Mouse (Mus musculus) intestine, embryonic 16.5 days (tissue): ENCODE measurements around the gene Anxa4. TPM values are rescaled to one million over a fixed set of nuclear protein-coding genes. Genes with fewer than 3 reads are reported as not detected.

ENCODE experiments used
- ATAC-seq: fragments of 200-750 bp; cut with Nextera tagmentation; 2 replicates; pipeline ENCODE4 v1.8.0; 2017; ENCODE audit warnings: moderate TSS enrichment, moderate library complexity
- H3K27ac ChIP-seq: fragments of 300-500 bp; sonication (generic); 2 replicates; pipeline ENCODE4 v1.5.1; 2014; ENCODE audit warnings: mild to moderate bottlenecking, low read length
- H3K27me3 ChIP-seq: fragments of 300-500 bp; sonication (generic); replicated peaks from 2 replicates; pipeline ENCODE4 v1.6.1; 2014; ENCODE audit warnings: low read length, control low read depth, mixed read lengths; ENCODE audit not compliant: control insufficient read depth, insufficient read depth
- H3K36me3 ChIP-seq: fragments of 300-500 bp; sonication (generic); 2 replicates; pipeline ENCODE4 v1.6.1; 2014; ENCODE audit warnings: low read length, control low read depth; ENCODE audit not compliant: control insufficient read depth, insufficient read depth
- H3K4me1 ChIP-seq: fragments of 300-500 bp; sonication (generic); 2 replicates; pipeline ENCODE4 v1.6.1; 2014; ENCODE audit warnings: low read length, control low read depth, mixed read lengths; ENCODE audit not compliant: control insufficient read depth, insufficient read depth
- H3K4me2 ChIP-seq: fragments of 300-500 bp; sonication (generic); 2 replicates; pipeline ENCODE4 v1.6.1; 2014; ENCODE audit warnings: low read depth, low read length, control low read depth
- H3K4me3 ChIP-seq: fragments of 300-500 bp; sonication (generic); 2 replicates; pipeline ENCODE4 v1.5.1; 2014; ENCODE audit warnings: mild to moderate bottlenecking, low read length
- H3K9ac ChIP-seq: fragments of 300-500 bp; sonication (generic); 2 replicates; pipeline ENCODE4 v1.6.1; 2014; ENCODE audit warnings: low read depth, low read length
- H3K9me3 ChIP-seq: fragments of 300-500 bp; sonication (generic); 2 replicates; pipeline ENCODE4 v1.6.1; 2016; ENCODE audit warnings: low read length, control low read depth; ENCODE audit not compliant: control insufficient read depth
- WGBS: fragments of 180-500 bp; shearing (Covaris S2); extraction: QIAGEN DNeasy Blood & Tissue Kit; methylation state at CpG from one replicate; pipeline ENCODE4 v1.1.7; 2014; 5-methylcytosine and 5-hydroxymethylcytosine counted together
- polyA plus RNA-seq: library from polyadenylated mRNA; unstranded; fragments of >200 nt; fragmentation: Nextera tagmentation; extraction: Ambion mirVana; gene quantifications from 2 replicates; pipeline ENCODE4 v1.2.1, GENCODE M21; 2015

The Anxa4 gene
- polyA plus RNA-seq = 538 and 653 TPM in 2 replicates

DNA sequence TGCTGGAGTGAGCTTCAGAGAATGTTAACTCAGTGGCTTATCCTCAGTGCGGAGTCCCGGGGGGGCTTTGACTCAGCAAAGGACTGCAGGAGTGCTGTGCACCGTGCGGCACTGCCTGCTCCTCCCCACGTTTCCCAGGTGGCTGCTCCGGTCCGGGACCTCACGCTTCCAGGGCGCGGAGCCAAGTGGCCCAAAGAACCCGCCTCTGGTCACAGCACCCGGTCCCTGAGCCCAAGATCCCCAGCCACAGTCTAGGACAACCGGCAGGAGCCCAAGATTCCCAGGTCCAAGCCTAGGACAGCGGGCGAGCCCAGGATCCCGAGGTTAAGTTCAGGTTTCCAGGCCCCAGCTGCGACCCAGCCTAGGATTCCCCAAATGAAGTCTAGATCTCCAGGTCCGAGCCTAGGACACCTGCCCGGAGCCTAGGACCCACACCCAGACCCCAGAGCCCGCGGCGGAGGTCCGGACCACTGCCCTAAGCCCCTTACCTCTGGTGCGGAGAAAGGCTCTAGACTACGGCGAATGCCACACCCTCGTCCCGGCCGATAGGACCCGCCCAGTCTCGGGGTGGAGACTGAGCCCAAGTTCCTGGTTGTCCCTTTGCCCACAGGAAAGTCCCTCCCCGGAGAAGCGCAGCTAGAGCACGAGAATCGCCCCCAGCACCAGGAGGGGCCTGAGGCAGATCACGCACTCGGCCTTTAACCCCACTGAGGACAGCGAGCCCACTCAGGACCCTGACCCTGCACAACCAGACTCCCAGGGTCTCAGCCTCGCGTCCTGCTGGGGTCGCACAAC, at the start of gene Anxa4:
Gene Anxa4 (minus strand): TSS at position 564 of the 795 bp plus-strand sequence.
- Histone ChIP-seq H3K27me3 (no peaks in the 10 kb centered on the region), H3K9ac (peak within 1 kb of the TSS; percentile 87), H3K9me3 (no peaks in the 10 kb centered on the region), H3K4me2 (peak within 1 kb of the TSS; percentile 82), H3K27ac (peak within 1 kb of the TSS; percentile 57), H3K36me3 (no peaks in the 10 kb centered on the region), H3K4me1 (0 out of 2 replicates have a peak, but pooled peaks cover 3% of the 10 kb centered on the region), H3K4me3 (peak within 1 kb of the TSS; percentile 75)
- ATAC-seq = peak; percentile 92
- WGBS = under 1% methylated on average over 41 of the region's 41 CpGs

DNA sequence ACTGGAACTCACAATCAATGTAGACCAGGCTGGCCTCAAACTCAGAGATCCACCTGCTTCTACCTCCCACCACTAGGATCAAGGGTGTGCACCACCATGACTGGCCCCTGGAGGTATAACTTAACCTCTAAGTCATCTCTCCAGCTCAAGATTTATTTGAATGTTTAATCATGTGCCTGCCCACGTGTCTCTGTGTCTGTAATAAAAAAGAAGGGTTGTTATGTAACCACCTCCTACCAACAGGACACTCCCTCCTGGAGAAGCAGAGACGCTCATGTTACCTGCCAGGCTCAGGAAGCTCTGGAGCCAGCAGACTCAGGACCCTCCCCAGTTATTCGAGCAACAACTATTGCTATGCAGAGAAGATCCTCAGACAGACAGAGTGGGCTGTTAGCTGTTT, 48.6 kb upstream of the Anxa4 start:
- Histone ChIP-seq H3K4me3 (no peak overlapping the region), H3K9ac (no peak overlapping the region), H3K27ac (no peak overlapping the region), H3K9me3 (no peaks in the 10 kb centered on the region), H3K4me1 (no peaks in the 10 kb centered on the region), H3K27me3 (no peaks in the 10 kb centered on the region), H3K4me2 (no peak overlapping the region), H3K36me3 (no peaks in the 10 kb centered on the region)
- peak; percentile 52 for ATAC-seq
- 40% methylated on average over 3 of the region's 3 CpGs for WGBS

DNA sequence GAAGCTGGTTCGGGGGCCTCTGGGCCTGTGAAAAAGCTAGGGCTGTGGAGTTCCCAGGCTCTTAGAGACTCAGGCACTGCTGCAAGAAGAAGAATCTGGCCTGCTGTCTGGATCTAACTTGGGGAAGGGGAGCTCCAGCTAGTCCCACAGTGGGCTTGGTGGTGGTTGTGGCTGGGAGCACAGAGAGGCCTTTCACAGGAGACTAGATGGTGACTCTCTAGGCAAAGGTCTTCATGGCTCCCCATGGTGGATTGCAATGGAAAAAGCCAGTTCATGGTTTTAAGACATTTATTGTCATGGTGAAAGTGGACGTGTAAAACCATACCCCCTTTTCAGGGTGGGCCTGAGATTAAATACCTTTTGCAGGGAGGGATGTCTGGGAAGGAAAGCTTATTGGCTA, 45.7 kb upstream of the Anxa4 start:
- H3K4me1 ChIP-seq = no peaks in the 10 kb centered on the region
- no peak for ATAC-seq
- H3K4me2 ChIP-seq = no peak overlapping the region
- H3K27ac ChIP-seq = no peak overlapping the region
- H3K36me3 ChIP-seq = no peaks in the 10 kb centered on the region
- H3K4me3 ChIP-seq = no peak overlapping the region
- 71% methylated on average over 2 of the region's 2 CpGs for WGBS
- H3K9ac ChIP-seq = no peak overlapping the region
- no peaks in the 10 kb centered on the region for H3K9me3 ChIP-seq
- no peaks in the 10 kb centered on the region for H3K27me3 ChIP-seq

DNA sequence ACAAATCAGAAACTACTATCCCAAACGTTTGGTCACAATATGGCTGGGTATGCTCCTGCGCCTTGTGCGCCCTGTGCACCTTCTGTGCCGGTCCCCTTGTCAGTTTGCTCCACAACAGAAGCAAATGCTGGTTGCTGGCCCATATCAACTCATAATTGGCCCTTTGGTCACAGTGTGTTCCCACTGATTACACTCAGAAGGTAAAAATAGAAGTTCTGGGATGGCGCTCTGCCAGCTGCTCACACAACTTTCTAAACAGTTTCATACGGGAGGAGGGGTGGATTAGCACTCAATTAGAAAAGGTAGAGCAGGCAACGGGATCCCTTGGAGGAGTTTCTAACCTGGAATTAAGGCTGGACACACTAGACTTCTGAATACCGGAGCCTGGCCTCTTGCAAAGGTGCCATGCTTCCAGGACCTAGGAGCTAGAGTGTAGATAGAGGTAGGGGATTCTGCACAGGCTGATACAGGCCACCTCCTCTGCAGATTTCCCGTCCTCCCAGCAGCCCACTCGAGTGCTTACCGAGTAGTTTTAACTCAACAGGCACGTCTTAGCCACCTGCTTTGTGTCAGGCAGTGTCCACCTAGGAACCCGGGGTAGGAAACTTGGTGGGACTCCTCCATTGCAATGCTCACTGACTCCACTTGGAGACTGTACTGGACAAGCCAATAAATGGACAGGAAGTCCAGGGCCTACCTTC, 39.6 kb upstream of the Anxa4 start:
- H3K4me1 ChIP-seq = peaks cover 10% of the 10 kb centered on the region; the same call in 1 of the 2 replicates
- peak overlapping the region; percentile 68 for H3K27ac ChIP-seq
- H3K9ac ChIP-seq = no peak overlapping the region; the same call in 1 of the 2 replicates
- no peak overlapping the region for H3K4me2 ChIP-seq
- no peaks in the 10 kb centered on the region for H3K36me3 ChIP-seq
- H3K4me3 ChIP-seq = no peak overlapping the region
- ATAC-seq = peak; percentile 48; the same call in 1 of the 2 replicates
- H3K9me3 ChIP-seq = no peaks in the 10 kb centered on the region
- WGBS = 67% methylated on average over 13 of the region's 13 CpGs
- H3K27me3 ChIP-seq = no peaks in the 10 kb centered on the region

DNA sequence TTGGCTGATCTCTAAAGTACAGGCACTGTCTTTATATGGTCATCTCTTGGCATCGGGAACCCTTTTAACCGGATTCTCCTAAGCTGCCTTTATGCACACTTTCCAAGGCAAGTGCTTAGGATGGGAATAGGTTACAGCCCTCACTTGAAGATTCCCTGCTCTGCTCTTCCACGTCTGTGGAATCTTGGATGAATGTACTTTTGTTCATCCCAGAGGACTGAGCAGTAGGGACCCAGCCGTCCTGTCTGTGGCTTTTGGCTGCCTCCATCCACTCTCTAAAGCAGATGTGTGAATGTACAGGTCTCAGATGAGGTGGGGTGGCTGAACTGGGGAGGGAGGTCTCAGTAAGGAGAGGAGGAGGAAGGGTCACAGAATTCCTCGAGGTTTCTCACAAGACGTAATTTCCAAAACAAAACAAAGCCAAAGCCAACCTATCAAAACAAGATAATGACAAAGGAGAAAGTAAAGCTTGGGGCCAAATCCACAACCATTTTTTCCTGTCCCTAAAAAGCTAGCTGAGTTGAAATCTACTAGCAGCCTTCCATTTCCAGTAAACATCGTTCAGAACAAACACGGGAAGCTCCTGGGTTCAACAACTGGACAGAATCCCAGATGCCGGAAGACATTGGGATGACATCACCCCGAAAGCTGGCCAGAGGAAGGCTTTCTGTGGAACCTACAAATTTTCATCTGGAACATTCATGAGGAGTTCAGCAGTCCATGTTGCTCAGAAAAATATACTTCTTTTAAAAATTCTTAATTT, 37.5 kb upstream of the Anxa4 start:
- WGBS = 46% methylated on average over 10 of the region's 10 CpGs

DNA sequence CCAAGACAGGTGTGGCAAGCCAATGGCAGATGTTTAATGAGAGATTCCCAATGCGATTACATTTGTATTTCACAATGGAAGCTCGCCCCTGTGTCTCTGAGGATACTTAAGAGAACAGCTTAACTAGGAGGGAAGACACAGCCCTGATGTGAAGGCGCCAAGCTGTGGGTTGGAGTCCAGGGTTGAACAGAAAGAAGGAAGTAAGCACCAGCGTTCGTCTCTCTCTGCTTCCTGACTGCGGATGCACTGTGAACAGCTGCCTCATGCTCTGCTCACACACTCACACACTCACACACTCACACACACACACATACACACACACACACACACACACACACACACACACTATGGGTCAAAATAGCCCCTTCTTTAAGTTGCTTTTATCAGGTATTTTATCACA, 36.4 kb upstream of the Anxa4 start:
- Histone ChIP-seq H3K36me3 (no peaks in the 10 kb centered on the region), H3K9ac (no peak overlapping the region), H3K27me3 (no peaks in the 10 kb centered on the region), H3K9me3 (no peaks in the 10 kb centered on the region), H3K4me2 (no peak overlapping the region), H3K4me3 (no peak overlapping the region), H3K4me1 (peaks cover 10% of the 10 kb centered on the region; the same call in 1 of the 2 replicates), H3K27ac (no peak overlapping the region)
- no peak for ATAC-seq
- WGBS = 86% methylated on average over 6 of the region's 6 CpGs

More for the DNA sequence above, 37.5 kb upstream of the Anxa4 start:
- peak overlapping the region; percentile 4; the same call in 1 of the 2 replicates for H3K4me2 ChIP-seq
- H3K36me3 ChIP-seq = no peaks in the 10 kb centered on the region
- peak overlapping the region; percentile 92 for H3K27ac ChIP-seq
- H3K9ac ChIP-seq = no peak overlapping the region
- peak; percentile 52; the same call in 1 of the 2 replicates for ATAC-seq
- no peak overlapping the region; the same call in 1 of the 2 replicates for H3K4me3 ChIP-seq
- peaks cover 10% of the 10 kb centered on the region; the same call in 1 of the 2 replicates for H3K4me1 ChIP-seq
- no peaks in the 10 kb centered on the region for H3K27me3 ChIP-seq
- no peaks in the 10 kb centered on the region for H3K9me3 ChIP-seq

DNA sequence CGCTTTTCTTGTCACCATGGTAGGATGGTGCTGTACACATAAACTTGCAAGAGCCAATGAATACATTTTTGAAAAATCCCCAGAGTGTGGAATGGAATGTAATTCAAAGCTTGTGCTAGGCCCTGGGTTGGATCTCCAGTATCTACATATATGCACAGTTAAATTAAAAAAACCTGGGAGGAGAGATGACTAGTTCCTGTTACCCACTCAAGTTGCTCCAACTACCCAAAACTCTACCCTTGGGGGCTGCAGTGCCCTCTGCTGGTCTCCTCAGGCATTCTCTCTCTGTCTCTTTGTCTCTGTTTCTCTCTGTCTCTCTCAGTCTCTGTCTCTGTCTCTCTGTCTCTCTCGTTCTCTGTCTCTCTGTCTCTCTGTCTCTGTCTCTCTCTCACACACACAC, 34.0 kb upstream of the Anxa4 start:
- Histone ChIP-seq H3K9ac (no peak overlapping the region), H3K27ac (no peak overlapping the region), H3K36me3 (no peaks in the 10 kb centered on the region), H3K27me3 (no peaks in the 10 kb centered on the region; the same call in 1 of the 2 replicates), H3K4me2 (no peak overlapping the region), H3K4me3 (no peak overlapping the region), H3K4me1 (peaks cover 6% of the 10 kb centered on the region; the same call in 1 of the 2 replicates), H3K9me3 (no peaks in the 10 kb centered on the region)
- no peak for ATAC-seq
- WGBS = 88% methylated on average over 2 of the region's 2 CpGs

DNA sequence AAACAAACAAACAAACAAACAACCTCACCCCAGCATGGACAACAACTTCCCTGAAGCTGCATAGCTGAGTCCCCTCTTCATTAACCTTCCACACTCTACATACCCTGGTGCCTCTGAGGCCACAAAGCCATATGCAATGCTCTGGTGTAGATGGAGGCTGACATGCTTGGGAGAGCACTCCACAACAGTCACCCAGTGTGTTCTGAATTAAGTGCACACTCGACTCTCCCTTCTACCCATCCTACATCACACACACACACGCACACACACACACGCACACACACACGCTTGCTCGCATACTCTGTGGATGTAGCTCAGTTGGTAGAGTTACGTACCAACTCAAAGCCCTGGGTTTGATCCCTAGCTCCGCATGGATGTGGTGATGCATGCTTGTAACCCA, 31.0 kb upstream of the Anxa4 start:
- no peak for ATAC-seq

DNA sequence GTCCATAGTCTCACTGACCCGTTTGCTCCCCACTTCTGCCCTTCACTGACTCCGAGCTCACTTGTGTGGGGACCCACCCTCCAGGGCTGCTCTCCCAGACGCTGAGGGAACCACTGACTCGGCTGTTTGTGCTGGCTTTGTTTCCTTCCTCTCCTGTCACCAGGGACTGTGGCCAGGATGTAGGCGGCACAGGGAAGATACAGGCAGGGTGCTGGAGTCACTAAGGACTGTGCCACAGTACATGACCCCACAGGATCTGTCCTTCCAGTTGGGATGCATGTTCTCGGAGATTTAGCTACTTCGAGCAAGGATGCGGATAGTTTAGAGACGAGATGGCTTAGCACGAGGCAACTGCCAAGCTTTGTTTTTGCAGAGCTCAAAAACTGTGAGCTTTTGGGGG, 30.4 kb upstream of the Anxa4 start:
- 42% methylated on average over 10 of the region's 10 CpGs for whole genome bisulfite sequencing
- H3K4me2 ChIP-seq = no peak overlapping the region
- H3K4me1 ChIP-seq = peaks cover 8% of the 10 kb centered on the region; the same call in 1 of the 2 replicates
- H3K36me3 ChIP-seq = no peaks in the 10 kb centered on the region
- H3K9ac ChIP-seq = no peak overlapping the region
- no peak overlapping the region for H3K27ac ChIP-seq
- H3K27me3 ChIP-seq = no peaks in the 10 kb centered on the region; the same call in 1 of the 2 replicates
- ATAC-seq = no peak
- no peaks in the 10 kb centered on the region for H3K9me3 ChIP-seq
- no peak overlapping the region for H3K4me3 ChIP-seq

More for the DNA sequence above, 31.0 kb upstream of the Anxa4 start:
- Histone ChIP-seq H3K27me3 (no peaks in the 10 kb centered on the region; the same call in 1 of the 2 replicates), H3K9ac (no peak overlapping the region), H3K4me2 (no peak overlapping the region), H3K9me3 (no peaks in the 10 kb centered on the region), H3K4me1 (peaks cover 8% of the 10 kb centered on the region; the same call in 1 of the 2 replicates), H3K36me3 (no peaks in the 10 kb centered on the region), H3K4me3 (no peak overlapping the region), H3K27ac (no peak overlapping the region)
- WGBS = 91% methylated on average over 7 of the region's 7 CpGs
